Mouse (Mus musculus): ENCODE data around the gene Ush1g.

The Ush1g gene

DNA sequence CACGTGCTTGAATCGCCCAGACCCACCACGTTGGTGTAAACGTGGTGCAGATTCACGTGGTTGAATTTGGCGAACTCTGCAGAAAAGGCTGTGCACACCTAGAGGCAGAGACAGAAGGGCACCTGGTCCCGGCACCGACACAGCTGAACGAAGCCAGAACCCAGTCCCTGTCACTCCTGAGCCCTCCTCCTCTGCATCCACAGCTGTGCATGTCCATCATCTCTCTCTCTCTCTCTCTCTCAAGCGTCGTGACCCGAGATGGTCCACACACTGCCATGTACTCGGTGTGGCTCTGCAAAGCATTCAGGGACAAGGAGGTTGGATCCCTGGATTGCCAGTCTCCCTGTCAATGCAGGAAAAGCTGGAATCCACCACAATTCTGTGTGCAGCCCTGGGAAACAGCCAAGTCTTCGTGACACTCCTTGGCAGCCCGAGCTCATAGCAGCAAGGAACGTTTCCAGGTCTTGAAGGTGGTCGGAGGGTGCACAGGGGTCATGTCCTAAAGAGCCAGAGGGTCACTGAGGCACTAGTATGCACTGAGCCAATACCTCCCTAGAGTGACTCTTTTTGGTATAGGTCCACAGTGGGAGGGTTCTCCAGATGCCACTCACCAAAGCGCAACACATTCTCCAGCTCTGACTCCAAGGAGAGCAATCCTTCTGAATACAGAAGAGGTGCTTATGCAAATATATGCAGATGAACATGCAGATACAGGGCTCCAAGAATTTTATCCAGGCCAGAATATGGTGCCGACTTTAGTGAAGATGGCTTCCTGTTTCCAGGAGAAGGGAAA lies 35.4 kb downstream of the Ush1g start:
- no peak for DNase-seq

DNA sequence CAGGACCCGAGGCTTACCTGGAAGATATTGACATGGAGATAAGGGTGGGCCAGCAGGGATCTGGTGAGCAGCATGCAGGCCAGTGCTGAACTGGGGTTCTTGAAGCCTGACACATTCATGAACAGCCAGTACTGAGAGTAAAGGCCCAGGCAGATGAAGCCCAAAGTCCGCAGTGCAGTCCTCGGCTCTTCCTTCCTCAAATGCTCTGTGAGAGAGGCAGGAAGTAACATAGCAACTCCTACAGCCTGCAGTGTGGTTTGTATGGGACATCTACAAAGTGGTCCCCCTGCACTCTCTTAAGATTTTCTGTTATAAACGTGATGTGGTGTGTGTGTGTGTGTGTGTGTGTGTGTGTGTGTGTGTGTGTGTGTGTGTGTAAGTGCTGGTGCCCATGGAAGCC lies 36.6 kb downstream of the Ush1g start:
- no peak for DNase-seq

DNA sequence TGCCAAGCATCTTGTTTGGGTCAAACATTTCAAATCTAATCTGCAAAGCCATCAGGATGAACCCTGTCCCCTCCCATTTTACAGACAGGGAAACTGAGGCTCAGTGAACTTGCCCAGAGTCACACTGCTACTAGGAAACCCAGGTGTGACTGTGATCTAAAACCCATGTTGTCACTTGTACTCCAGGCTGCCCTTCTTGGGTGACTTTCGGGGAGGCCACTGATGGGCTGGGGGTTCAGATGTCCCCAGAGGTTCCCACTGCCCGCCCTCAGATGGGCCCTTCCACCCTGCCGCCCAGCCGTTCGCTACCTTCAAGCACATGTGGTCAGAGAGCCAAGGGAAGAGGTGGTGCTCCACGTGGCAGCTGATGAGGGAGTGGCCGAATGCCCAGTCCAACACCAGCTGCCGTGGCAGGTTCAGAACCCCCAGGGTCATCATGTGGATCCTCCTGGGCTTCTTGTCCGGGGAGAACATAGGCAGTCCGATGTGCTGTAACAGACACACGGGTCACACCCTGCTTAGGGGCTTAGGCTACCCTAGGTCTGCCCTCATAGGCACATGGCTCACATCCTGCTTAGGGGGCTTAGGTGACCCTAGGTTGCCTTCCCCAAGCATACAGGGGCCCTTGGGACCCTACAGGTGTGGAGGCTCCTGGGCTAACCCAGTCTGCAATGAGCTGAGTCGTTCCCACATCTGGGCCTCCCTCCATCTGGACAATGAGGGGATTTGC lies 37.8 kb downstream of the Ush1g start:
- no peak for DNase-seq

DNA sequence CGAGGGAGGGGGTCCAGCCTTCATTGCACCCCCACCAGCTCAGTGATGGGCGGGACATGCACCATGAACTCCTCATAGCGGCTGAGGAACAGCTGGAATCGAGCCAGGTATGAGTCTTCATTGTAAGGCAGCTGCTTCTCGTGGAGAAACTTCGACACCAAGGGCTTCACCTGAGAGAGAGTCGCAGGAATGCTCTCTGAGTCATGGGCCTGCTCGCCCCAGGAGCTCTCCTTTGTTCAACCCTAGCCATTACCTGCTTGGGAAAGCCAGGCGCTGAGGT lies 38.4 kb downstream of the Ush1g start:
- no peak for DNase-seq

DNA sequence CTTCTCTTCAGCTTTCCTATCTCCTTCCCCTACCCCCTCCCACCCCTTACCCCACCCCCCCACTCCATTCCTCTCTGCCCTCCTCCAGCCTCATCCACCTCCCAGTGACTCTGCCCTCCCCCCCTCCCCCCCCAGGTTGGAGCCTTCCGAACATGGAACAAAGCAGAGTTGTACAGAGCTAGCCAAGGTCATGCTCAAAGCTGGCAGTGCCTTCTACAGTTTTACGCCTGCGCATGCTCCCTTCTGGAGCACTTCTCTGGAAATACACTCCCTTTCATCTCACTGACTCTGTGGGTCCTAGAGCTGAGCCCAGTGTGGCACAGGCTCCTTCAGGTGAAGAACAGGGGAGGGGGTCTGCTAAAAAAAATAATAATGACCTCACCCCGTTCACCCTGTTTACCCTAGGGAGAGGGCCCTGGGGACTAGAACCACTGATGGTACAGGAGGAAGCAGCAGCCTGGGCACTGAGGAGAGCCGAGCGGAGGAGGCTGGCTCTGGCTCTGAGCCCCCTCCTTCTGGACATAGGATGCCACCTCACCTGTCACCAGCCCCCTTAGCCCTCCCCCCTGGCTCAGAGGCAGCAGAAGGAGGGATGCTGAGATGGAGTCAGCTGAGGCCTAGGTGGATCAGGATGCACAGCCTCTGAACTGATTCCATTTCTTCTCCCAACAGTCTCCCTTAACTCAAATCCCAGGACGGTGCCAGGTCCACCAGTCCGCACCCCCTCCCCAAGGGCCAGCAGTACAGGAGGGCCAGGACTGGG lies 38.9 kb downstream of the Ush1g start:
- DNase-seq = no peak

DNA sequence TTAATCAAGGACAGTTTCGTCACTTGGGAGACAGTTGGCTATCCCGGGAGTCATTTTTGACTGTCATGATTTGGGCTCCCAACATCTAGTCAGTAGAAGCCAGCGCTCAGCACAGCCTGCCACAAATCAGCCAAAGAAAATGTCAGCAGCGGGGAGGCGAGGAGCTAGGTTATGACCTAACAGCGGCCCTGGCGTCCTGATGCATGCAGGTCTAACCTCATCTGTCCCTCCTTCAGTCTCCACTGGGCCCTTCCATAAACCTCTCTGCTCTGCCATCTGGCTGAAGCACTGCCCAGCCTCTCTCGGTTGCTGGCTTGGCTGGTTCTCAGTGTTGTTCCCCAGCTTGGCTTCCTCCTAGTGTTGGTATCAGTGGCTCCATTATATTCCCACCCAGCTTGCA lies 39.5 kb downstream of the Ush1g start:
- DNase-seq = no peak

DNA sequence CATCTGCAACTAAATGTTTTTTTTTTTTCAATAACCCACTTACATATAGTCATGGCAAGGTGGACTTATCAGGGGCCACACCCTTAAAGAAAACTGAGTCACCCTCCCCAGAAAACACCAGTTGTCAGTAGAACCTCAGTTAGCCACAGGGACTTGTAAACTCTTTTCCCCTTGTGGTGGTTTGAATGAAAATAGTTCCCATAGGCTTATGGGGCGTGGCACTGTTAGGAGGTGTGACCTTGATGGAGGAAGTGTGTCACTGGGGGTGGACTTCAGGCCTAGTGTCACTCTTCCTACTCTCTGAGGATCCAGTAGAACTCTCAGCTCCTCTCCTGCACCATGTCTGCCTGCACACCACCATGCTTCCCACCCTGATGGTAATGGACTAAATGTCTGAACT lies 42.1 kb downstream of the Ush1g start:
- DNase-seq = no peak

DNA sequence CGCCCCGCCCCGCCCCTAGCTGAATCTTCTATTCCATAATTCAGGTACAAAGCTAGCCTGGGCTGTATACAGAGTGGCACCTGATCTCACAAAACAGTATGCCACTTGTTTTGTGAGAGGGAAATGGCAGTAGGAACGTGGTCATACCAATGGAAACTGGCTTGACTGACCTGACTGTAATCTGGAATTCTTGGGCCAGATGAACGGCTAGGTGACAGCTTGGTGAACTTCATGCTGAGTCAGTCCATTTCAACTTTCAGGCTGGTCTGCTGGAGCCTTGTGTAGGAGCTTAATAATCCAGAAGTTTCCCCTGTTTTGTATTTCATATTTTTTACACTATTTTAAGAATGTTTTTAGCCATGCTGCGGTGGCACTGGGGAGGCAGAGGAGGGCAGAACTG lies 43.7 kb downstream of the Ush1g start:
- no peak for DNase-seq

DNA sequence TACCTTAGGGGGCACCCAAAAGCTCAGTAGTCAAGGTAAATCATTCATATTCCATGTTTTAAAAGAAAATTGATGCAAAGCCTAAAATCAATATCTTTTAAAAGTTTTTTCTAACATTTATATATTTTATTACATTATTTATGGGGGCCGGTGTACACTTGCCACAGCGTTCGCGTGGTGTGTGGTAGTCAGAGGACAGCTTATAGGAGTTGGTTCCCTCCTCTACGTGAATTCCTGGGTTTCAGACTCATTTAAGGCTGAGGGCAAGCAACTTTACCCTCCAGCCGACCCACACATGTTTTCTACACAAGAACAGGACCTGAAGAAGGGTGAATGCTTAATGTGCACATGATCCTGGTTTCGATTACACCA lies 44.3 kb downstream of the Ush1g start:
- no peak for DNase-seq

DNA sequence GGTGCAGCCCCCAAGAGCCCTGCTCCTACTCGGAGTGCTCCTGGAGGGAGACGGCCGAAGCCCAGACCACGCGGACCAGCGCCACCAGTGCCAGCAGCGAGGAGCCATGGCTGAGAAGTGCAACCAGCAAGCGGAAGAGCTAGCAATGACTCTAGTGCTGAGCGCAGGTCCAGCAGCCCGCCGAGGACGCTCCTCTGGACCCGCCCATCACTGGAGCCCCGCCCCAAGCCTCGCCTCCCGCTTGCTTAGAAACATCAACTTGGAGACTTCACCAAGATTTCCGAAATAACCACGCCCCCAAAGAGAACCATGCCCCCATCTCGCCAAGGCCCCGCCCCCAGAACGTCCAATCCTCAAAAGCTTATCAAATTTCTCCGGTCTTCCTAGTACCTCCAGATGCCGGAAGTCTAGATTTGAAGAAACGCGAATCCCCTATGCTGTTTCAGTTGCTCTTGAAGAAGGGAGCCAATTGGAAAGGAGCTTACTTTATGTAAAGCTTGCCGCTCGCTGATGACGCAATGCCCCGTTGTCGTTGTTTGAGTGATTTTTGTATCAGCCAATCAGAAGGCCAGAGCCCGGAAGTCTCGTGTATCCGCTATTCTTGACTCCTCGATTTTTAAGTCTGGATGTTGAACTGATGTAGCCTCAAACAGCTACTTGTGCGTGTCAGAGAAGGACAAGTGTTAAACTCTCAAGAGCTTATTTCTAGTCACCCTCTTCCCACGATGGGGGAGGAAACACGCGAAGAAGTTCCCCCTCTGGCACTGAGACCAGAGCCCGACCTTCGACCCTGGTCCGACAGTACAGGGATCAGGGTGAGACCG lies 44.8 kb downstream of the Ush1g start, which contains the start of gene Fdxr:
TSS of gene Fdxr (minus strand) at position 271 of the 824 bp plus-strand sequence.
- DNase-seq = peak; percentile 98

DNA sequence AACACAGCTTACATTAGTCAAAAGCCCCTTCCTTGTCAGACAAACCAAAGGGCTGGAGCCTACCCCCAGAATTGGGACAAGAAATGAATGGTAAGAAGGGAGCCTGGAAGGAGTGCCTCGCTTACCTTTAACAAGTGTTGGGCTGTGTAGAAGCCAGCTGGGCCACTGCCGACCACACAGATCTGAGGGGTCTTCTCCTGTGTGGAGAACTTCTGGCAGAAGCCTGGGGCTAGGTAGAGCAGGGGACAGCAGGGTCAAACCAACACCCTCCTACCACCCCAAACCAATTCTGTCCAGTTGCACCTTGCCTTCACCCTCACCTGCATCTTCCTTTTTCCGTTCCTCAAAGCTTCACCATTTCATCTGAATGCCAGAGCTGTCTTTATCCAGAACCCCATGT lies 45.9 kb downstream of the Ush1g start:
- DNase-seq = no peak

DNA sequence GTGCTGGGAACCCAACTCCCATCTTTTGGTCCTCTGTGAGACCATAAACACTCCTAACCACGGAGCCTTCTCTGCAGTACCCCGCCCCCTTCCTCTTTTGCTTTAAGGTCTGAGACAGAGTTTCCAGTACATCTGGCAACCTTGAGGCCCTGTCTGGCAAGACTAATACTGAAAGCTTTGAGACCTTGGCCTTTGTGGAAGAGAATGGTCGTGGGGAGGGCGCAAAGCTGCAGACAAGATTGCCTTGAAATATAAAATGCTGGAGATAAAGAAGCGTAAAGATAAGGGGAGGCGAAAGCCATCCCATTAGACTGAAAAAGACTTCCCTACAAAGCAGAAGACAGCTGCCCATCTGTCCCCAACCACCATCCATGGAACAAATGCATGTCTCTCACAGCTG lies 46.3 kb downstream of the Ush1g start:
- DNase-seq = no peak

DNA sequence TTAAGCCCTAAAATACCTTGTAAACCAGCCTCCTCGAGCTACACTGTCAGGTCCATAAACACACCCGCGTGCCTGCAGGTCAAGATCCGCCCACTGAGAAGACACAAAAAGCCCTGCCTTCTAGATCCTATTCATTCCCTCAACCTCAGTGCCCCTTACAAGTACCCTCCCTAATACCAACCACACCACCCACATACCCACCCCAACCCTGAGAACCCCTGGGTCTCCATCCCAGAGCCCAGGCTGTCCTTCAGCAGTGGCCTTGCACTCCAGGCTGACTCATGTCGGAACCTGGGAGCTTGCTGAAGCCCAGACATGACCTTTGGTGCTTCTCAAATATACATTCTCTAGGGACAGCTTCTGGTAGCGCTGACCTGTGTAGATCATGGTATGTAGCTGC lies 47.1 kb downstream of the Ush1g start:
- DNase-seq = no peak

DNA sequence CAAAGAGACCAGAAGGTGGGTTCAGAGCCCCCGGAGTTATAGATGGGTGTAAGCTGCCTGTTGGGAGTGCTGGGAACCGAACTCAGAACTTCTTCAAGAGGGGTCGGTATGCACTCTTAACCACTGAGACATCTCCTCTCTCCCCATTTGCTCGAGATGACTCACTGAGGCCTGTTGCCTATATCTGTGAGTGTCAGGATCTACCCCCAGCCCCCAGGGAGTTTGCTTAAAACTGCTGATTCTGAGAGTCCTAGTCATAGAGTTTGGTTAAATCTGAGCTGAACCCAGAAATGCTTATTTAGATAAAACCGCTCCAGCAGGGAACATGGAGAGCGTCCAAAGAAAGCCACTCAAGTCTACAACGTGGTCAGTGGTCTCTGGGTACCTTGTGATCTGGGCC lies 47.7 kb downstream of the Ush1g start:
- no peak for DNase-seq

DNA sequence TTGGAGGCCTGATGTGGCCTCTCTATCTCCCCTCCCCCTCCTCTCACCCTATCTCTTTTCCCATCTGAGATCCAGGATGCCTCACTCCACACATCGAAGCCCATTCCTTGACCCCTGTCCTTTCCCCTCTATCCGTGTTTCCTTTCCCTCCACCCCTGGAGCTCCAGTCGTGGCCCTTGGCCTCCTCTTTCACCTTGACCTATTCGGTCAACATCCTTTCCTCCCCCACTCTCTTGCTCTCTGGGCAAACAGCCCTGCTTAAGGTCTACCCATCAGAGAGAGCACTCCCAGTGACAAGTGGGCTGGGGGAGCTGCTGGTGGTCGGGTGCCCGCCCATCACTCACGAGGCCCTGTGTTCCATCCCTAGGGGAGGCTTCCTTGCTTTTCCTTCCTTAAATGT lies 48.1 kb downstream of the Ush1g start:
- DNase-seq = no peak

DNA sequence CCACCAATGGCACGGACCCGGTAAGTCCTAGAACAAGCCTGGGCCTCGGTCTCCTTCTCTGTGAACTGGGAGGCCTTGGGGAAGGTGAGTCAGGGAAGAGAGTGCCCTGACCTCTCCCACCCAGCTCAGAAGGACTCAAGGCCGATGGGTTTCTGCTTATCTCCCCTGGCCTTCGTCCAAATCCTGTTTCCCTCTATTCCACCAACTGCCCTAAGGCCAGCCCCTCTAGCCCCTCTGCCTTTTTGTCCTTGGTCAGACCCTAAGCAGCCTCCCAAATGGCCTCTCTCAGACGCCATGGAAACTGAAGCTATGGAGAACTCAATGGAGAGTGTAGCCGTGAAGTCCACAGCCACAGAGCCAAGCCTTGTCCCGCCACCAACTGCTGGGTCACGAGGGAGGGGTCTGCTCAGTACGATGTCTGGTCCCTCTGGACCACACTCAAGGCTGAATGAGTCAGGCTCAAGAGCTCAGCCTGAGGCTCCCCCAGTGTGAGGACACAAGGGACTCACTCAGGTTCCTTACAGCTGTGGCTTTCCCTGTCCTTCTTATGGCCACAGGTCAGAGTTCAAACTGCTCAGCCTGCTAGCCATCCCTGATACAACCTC lies 48.8 kb downstream of the Ush1g start:
- no peak for DNase-seq

DNA sequence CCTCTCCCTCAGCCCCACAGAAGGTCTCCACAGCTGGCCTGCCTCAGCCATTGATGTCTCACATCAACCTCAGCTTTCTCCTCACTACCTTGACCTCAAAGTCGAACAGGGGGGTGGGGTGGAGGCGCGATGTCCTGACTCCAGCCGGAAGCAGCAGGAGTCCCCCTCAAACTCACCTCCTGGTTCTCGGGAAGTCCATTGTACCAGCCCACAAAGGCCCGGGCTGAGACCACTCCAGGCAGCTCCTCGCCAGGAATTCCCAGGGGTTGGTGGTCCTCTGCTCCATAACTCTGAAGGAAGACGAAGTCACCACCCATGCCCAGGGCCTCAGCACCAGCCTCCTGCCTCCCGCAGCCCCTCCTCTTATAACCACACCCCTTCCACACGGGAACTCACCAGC lies 50.4 kb downstream of the Ush1g start:
- DNase-seq = no peak

DNA sequence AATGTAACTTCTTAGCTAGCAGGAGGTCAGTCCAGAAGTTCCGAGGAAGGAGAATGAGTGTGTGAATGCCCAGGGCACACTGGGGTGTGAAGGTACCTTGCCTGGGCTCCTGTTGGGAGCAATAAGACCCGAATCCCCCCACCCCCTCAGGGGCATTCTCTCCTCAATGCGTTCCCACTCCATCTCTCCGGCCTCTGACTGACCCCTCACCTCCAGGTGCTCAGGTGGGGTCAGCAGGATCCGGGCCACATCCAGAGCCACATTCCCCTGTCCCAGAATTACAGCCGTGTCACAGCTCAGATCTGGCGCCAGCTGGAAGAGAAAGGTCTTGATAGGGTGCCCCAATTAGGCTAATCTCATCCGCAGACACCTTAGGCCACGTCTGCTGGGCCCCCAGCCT lies 50.8 kb downstream of the Ush1g start:
- no peak for DNase-seq

DNA sequence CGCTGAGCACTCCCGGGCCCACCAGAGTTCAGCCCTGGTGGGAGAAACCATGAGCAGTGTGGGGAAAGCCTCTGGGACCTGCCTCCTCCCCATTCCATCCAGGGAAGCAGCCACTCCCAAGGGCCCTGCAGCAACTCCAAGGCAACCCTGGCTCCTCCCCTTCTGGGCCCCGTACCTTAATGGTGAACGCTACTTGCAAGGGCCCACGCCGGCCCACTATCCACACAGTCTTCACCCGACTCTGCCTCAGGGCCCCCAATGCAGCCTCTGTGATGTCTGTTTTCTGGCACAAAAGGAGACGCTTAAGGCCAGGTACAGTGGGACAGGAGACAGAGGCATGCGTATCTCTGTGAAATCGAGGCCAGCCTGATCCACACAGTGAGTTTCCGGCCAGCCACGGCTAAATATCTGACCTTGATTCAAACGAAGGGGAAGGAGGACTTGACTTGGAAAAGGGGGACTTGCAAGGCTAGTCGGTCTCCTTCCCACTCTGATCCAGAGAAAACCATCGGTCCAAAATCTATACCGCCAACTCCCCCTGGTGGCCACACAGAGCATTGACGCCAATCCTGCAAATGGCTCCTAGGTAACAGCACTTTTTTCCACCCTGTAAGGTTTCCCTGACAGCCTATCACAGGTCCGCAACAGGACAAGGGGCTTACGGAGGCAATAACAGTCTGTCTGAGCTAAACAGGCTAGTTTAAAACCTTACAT lies 51.5 kb downstream of the Ush1g start:
- DNase-seq = peak; percentile 82

DNA sequence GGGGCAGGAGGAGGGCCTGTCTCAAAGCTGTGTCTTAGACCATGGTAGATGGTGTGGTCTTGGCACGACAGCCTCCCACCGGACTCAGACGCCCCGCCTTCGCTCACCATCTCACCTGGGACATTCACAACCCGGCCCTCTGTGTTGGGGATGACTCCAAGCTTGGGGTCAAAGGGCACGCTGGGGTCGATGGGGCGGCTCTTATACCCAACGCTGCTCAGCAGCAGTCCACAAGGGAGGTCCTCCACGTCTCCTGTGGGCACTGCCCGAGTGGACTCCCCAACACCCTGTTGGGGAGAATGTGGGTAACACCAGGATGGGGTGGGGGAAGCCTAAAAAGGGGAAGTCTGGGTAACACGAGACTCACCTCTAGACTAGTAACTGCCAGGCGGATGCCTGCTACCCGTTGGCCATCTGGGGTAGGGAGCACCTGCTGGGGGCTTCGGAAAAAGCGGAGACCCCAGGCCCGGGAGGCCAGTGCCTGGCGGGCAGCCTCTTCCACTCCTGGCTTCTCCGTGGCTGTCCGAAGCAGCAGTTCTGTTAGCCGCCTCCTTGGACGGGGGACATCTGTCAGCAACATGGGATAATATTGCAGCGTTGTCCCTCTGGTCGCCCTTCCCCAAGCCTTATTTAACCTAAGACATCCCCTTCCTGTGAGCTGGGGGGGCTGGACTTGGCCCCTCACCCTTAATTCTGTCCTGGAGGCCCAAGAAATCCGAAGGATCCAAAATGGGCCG lies 52.3 kb downstream of the Ush1g start:
- DNase-seq = no peak

DNA sequence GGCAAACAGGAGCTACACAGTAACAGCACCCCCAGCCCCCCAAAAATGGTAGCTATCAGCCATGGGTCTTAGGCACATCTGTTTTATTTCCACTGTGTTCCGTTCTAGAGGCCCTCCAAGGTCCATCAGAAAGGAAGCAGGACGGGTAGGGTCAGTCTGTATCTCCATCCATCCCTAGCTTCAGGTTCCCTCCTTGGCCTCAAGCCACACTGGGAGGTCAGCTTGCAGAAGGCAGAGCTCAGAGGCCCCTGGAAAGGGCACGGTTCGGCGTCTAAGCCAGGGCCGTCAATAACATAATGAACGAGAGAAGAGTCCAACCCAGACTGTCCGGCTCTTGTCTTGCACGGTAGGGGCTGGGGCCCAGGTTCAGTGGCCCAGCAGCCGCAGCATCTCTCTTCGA lies 53.9 kb downstream of the Ush1g start:
- DNase-seq = no peak
